Mouse (Mus musculus): ENCODE results near the gene Pik3r5.

Gene Pik3r5

DNA sequence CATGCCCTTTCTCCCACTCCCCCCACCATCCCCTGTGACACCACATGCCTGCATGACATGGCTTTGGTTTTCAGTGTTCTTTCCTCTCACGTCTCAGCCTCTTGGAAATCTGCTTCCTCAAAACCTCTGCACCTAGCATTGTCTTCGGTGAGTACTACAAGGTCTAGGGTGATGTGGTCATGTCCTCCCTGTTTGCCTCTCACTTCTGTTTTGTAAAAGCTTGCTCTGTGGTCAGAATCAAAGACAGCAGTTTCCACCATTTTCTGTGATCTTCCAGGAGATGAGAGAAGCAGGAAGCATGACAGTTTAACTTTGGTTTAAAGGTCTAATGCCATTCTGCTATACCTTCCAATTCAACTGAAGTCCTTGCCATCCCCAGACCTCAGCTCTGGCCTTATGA is 15.3 kb downstream of the Pik3r5 start:
- DNase-seq (ENCODE audit: low read depth, low spot score), result no peak

DNA sequence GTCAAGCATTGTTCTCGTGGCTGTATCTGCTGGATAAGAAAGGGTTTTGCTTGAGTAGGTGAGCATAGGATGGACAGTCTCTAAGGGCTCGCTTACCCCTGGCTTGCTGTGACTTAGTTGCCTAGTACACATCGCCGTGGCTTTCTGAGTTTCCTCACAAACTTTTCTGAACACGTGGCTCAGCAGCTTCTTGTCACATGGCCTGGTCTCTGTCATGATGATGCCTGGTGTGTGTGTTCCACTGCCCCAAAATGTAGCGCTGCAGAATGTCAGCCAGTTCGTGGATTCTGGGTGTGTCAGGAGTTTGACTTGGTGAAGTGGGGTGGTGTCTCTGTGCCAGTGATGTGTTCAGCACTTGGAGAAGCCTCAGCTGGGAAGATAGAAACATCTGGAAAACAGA is 16.4 kb downstream of the Pik3r5 start:
- DNase-seq (ENCODE audit: low read depth, low spot score), result no peak

DNA sequence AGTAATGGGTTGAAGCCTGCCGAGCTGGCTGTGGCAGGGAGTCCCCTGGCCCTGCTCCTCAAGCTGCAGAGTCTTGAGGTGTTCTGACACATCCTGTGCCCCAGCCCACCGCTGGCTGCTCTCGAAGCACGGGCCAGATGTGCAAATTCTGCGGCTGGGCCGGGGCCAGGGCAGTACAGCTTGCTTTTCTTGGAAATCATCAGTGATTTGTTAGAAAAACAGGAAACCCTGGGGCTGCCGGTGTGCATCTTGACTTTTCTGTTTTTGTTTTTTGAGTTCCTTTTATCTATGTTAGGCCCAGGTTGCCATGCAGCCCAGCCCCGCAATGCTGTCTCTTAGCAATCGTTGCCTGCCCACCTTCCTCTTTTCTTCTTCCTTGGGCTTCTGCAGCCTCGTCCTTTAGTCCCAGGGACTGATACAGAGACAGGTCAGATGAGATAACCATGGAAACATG is 19.4 kb downstream of the Pik3r5 start:
- peak; percentile 76 for DNase-seq (ENCODE audit: low read depth, low spot score)

DNA sequence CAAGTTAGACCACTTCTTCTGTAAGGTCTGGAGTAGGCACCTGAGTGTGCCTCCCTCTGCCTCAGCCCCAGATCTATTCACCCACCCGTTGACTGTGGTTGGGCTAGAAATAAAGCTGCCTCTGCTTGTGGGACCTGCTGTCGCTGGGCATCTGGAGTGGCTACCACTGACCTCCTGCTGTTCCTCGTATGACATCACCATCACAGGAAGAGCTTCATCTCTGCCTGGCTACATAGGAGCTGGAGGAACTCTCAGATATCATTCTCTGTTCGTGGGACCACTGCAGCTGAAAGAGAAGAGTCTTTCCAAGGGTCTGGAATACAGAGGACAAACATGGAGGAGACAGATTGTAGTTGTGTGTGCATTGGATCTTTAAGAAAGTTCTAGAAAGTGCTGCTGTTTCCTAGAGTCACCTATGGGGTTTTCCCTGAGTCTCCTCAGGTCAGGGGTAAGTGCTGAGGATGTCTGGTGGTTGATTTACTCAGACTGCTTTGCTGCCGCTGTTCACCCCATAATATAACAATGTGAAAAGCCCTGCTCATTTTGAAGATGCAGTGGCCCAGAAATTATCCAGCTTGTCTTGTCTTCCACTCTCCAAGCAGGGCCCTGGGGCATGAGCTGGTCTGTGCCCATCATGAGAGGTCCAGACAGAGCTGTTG is 20.0 kb downstream of the Pik3r5 start:
- no peak for DNase-seq (ENCODE audit: low read depth, low spot score)

DNA sequence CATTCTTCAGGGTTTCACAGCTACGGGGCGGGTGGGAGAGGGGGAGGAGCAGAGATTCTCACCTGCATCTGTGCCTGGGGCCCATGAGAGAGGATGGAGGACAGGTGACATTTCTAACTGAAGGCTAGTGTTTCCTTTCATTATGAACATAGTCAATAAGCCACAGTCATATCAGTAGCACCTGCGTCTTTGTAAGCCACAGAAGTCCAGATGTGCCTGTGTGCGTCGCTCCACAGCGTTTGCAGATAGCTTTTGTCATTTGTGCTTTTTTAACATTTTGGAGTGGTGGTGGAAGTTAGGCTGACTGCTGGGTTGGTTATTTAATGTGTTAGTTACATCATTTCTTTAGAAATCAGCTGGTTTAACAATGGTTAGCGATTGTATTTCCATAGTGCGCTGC is 20.8 kb downstream of the Pik3r5 start:
- peak; percentile 50 for DNase-seq (ENCODE audit: low read depth, low spot score)

DNA sequence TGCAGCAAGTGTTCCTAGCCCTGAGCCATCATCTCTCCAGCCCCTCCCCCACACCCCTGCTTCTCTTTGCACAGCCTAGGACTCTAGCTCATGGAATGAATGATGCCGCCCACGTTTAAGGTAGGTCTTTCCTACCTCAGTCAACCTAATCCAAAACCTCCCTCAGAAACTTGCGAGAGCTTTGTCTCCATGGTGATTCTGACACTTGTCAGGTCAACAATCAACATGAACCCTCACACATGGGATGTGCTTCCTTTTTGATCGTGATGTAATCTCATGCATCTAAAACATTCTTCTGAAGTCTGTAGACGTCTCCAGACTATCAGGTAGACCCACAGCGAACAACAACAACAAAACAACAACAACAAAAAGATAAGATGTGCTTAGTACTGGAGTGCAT is 21.4 kb downstream of the Pik3r5 start:
- no peak for DNase-seq (ENCODE audit: low read depth, low spot score)

DNA sequence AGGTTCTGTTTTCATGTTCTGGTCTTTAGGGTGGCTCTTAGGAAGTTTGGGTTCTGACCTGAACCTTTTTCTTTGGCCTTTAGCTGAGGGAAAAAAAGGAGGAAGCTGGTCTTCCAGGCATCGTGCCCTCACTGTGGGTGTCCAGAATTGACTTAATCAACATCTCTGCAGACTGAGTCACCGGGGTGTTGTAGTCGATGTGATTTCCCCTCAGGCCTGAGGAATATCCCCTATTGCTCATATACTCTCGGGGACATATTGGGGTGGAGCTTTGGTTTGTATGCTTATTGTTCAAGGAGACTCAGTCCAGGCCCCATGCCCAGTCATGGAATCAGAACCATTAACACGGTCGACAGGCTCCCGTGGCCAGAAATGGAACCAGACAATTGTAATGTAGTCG is 26.2 kb downstream of the Pik3r5 start:
- DNase-seq (ENCODE audit: low read depth, low spot score), result no peak

DNA sequence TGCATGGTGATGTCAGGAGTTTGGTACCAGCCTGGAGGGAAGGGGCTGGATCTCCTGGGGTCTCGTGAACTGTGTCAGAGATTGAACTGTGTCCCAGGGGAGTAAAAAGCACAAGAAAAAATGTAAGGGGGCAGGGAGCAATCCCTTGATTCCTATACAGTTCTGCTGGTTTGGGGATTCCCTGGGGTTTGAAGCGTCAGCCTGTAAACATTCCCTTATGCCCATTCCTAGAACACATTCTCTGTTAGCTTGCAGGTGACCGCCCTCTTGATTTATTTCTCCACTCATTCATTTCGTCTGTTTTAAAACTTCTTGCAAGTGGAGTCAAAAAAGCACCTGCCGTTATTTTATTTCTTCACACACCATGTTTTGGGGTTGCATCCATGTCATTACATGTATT is 27.1 kb downstream of the Pik3r5 start:
- DNase-seq (ENCODE audit: low read depth, low spot score), result no peak

DNA sequence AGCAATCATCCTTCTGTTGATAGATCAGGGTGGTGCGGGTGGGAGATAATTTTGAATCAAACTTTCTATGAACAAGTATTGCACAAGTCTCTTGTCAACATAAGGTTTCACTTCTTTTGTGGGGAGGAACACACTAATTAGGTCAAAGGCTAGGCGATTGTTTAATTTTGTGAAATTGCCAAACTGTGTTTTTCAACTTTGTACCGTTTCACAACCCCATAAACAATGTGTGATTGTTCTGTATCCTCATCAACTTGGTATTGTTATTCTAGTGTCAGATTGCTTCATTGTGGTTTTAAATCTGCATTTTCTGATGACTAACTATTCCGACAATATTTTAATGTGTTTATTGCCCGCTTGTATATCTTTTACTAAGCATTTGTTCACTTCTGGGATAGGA is 27.6 kb downstream of the Pik3r5 start:
- no peak for DNase-seq (ENCODE audit: low read depth, low spot score)

DNA sequence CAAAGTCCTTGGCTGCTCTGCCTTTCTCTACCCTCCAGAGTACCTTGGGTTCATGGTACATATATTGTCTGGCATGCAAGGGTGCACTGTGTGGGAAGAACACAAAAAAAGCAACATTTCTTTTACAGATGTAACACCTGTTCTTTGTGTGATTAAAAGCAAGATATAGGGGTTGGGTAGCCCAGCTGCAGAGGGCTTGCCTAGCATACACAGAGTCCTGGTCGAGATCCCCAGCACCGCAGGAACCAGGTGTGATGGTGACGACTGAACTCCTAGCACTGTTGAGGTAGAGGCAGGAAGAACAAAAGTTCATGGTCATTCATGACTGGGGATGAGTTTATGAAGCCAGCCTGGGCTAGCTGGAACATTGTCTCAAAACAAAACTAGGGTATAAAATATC is 30.8 kb downstream of the Pik3r5 start:
- DNase-seq (ENCODE audit: low read depth, low spot score), result no peak

DNA sequence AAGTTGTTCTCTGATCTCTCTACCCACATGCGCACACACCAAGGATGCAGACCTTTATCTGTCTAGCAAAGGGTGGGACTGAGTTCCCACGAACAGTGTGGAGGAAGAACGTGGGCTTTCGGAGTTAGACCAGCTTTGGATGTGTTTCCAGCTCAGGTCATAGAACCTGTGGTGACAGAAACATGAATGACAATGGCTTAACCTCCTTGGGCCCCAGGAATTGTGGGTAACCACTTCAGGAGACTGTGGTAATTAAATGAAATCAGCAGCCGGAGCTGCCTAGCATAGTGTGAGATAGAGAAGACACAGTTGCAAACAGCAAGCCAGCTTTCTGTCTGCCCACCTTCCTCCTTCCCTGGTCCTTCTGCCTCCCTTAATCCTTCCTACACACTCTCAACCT is 32.3 kb downstream of the Pik3r5 start:
- DNase-seq (ENCODE audit: low read depth, low spot score), result no peak

DNA sequence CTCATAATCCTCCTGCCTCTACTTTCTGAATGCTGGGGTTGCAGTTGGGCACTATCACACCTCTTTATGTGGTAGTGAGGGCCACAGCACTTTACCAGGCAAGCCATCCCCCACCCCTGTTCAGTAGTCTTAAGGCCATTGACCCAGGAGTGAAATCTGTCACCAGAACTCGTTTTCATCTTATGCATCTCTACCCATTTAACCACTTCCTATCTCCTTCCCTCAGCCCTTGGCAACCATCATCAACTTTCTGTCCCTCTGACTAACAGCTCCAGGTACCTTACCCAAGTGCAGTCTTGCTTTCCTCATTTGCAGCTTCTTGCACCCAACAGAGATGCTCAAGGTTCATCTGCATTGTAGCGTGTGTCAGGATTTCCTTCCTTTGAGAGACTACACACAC is 33.2 kb downstream of the Pik3r5 start:
- no peak for DNase-seq (ENCODE audit: low read depth, low spot score)

DNA sequence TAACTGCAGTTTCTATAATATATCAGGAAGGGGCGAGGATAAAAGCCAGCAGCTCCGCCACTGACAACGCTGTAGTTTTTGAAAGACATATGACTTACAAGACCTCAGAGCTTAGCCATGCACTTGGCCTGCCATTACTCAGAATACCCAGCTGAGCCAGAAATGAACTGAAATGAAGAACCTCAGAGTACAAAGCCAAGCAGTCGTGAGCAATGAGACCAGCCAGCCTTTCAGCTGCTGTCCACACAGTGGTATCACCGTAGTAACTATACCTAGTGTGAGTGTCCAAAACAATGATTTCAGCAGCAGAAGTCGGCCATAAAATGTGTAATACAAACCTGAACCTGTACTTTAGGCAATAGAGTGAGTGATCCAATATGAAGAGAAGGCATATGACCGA is 35.5 kb downstream of the Pik3r5 start:
- DNase-seq (ENCODE audit: low read depth, low spot score), result no peak

DNA sequence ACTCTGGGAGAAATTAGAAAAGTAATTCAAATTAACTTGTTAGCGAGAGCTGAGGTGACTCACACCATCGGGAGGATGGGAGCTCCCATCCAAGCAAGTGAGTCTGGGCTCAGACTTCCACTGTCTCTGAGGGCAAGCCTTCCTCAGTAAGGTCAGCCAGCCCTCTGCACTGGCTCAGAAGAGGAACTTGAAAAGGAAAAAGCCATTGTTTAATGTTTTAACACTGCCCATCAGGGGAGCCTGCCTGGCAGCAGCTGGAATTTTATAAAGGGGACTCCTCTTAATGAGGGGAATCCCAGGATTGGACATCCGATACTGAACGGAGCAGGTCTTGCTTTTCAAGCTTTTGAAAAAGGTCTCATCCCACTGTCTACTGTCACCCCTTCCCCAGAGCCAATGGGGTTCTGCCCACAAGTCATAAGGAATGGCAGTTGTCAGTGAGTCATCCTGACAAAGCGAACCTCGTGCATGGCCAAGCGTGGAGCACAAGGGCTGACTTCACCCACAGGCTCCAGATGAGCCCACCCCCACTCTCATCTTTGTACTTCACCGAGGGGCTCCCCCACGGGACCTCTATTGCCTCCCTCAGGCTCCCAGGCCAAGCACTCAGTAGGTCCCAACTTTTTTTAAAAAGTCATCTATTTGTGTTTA is 36.2 kb downstream of the Pik3r5 start:
- no peak for DNase-seq (ENCODE audit: low read depth, low spot score)

DNA sequence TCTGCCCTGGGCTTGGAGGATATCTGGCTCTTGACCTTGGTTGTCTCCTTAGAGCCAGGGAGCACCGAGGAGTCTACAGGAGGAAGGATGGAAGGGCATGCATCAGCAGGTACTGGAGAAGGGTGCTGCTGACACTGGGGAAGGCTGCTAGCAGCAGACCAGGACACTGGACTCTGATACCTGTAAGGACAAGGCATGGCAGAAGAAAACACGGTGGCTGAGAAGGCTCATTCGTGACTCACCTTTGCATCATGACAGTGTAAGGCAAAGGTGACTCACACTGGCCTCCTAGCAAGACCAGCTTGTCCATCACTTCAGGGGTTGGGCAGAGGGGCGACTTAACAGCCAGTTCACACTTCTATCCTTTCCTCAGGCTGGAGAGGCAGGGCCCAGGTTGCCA is 37.0 kb downstream of the Pik3r5 start:
- no peak for DNase-seq (ENCODE audit: low read depth, low spot score)

DNA sequence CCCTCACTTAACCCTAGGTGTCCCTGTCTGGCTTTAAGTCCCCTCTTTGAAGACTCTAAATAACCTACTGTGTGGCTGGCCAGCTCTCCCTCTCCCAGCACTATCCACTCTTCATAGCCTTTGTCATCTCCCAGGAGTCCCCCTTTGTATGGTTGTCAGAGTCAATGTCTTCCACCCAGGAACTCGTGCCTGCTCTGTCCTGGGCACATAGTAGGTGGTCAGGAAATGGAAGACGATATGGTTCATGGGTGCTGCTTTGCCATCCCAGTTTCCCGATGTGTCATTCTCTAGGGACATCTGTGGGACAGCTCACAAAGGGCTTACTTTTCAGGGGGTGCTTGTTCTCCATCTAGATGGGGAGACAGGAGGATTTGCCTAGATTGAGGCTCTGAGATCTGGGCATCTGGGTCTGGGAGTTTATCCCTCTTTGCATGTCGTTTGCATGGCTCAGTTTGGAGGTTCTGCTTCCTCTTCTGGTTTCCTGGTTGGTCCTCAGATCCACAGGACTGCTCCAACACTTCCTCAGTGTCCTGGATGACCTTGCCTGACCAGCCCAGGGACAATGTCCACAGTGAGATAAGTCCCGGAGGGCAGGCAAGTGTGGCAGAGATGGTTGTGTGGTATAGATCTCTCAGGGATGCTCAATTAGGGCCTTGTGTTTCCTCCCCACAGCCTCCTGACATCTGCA is 40.4 kb downstream of the Pik3r5 start:
- DNase-seq (ENCODE audit: low read depth, low spot score), result no peak

DNA sequence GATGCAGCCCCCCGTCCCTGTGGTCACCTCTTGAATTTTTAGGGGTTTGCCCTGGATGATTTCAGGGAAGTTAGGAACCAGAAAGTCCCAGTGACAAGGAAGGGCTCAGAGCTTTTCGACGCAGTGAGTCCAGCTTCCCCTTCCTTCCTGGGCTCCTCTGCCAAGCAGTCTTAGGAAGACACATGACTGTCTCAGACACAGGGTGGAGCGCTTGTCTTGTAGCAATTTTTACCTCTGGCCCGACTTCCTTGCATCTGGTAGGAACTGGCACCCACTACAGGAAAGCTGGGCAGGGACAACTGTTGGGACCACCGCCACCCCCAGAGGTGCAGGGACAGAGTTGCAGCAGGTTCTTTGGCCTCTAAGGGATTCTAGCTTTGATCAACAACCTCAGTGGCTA is 42.7 kb downstream of the Pik3r5 start:
- no peak for DNase-seq (ENCODE audit: low read depth, low spot score)

DNA sequence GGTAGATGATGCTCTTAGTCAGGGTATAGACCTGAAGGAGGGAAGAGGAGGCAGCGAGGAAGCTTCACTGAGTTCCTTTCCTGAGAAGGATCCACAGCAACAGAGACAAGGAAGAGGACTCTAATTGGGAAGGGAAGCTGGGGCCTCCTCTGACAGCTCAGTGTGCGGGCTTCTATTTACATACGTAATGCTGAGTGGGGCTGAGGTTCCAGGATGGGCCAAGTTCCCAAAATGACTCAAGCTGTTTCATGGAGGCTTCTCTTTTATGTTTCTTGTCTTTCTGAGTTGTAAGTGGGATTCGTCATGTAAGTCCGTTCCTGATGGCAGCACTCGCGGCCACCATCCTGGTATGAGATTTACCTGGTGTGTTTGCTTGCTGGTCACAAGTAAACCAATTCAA is 43.8 kb downstream of the Pik3r5 start:
- no peak for DNase-seq (ENCODE audit: low read depth, low spot score)

DNA sequence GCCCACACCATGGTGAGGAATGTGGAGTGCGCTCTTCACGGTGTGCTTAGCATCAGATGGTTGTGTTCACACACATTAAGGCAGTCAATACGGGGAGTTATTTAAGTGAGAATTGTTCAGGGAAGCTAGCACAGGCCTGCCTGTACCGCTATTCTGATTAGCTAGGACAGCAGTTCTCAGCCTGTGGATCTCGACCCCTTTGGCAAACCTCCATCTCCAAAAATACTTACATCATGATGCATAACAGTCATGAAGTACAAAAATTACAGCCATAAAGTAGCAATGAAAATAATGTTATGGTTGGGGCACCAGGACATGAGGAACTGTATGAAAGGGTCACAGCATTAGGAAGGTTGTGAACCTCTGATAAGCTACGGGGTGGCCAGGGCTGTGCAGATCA is 45.7 kb downstream of the Pik3r5 start:
- DNase-seq (ENCODE audit: low read depth, low spot score), result no peak

DNA sequence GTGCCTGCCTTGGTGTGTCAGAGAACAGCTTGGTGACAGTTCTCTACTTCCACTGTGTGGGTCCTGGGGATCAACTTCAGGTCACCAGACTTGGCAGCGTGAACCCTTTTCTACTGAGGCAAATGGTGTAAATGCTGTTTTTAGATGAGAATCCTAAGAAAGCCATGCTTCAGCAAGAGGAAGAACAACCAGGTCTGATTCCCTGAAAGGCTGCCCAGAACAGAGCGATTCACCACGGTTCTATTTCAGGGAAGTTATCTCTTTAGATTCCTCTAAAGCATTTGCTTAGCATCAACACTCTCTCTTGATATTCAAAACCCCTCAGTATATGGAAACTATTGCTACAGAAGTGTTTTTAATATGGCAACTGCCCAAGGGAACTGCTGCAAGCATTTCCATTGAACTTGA is 46.7 kb downstream of the Pik3r5 start:
- DNase-seq (ENCODE audit: low read depth, low spot score), result no peak

DNA sequence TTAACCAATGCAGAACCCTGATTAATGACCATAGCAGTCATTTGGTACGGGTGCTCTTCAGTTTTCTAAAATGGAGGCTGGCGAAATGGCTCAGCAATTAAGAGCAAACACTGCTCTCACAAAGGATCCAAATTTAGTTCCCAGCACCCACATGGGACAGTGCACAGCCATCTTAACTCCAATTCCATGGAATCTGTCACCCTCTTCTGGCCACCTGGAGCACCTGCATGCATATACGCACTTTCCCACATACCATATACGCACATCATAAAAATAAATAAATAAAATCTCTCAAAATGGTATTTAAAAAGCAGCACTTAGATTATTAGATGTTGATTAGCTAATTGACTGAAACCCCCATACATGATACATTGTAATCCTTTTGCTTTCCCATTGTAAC is 48.7 kb downstream of the Pik3r5 start:
- no peak for DNase-seq (ENCODE audit: low read depth, low spot score)

DNA sequence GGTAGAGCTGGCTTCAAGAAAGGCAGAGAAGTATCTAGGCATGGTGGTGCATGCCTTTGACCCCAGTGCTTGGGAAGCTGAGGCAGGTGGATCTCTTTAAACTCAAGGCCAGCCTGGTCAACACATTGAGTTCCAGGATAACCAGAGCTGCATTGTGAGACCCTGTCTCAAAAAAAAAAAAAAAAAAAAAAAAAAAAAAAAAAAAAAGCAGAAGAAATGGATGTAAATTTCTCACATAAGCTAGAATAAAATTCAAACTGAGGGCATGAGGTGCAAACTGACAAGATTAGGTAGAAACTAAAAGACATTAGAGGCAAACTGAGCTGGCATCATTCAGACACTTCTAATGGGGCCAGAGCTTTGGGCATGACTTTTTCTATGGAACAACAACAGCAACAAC is 50.1 kb downstream of the Pik3r5 start:
- no peak for DNase-seq (ENCODE audit: low read depth, low spot score)

DNA sequence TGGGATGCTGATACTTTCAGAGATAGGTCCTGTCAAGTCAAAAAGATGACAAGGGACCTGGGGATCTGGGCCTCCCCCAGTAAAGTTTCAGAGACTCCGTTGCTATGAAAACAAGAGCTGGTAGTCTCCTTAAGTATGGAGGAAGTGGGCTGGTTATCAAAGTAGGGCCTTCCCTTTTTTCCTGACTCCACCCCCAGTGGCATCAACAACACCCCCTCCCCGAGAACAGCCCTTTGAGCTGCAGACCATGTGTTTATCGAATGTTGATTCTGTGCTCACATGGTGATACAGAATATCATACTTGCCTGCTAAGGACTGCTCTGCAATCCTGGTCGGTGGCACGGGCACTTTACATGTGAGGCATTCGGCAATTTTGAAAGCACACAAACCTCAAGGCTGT is 51.3 kb downstream of the Pik3r5 start:
- no peak for DNase-seq (ENCODE audit: low read depth, low spot score)

Data from A20 (cell line).